Mouse (Mus musculus): Measurements from ENCODE around the gene Vps18. TPM values are rescaled to one million over a fixed set of nuclear protein-coding genes. Genes with fewer than 3 reads are reported as not detected.

Gene Vps18
- polyA plus RNA-seq, 1 experiment from 2014 or later: 7.7 TPM

- Histone ChIP-seq H3K36me3 (ENCODE audit: control insufficient read depth, insufficient read depth, low read length) (no peaks in the 10 kb centered on the region), H3K9ac (ENCODE audit: low read length) (no peak overlapping the region), H3K4me1 (replicated peaks; ENCODE audit: control insufficient read depth, insufficient read depth) (peaks cover 7% of the 10 kb centered on the region), H3K4me2 (replicated peaks; ENCODE audit: low read depth) (peak overlapping the region; percentile 88), H3K27me3 (ENCODE audit: control insufficient read depth, insufficient read depth, low read length) (peaks cover 15% of the 10 kb centered on the region; the same call in 1 of the 2 replicates), H3K9me3 (ENCODE audit: control insufficient read depth, low read length) (no peaks in the 10 kb centered on the region), H3K27ac (replicated peaks) (peak overlapping the region; percentile 75), H3K4me3 (ENCODE audit: low read depth, low read length) (peak overlapping the region; percentile 55)
- peak; percentile 72 for ATAC-seq (ENCODE audit: low FRiP score, low TSS enrichment)
- TF ChIP-seq CTCF (IDR thresholded peaks at IDR 0.05; ENCODE audit: low read depth): no peak
- no peak for TF ChIP-seq EP300 (optimal IDR thresholded peaks at IDR 0.05)
- WGBS: under 1% methylated on average over 30 of the region's 32 CpGs
- peak; percentile 83 for DNase-seq (ENCODE audit: low spot score)
Measured at GRCm38 (mm10) chr2:119324576-119325318, 36.2 kb downstream of the Vps18 start.

GRCm38 (mm10) chr2:119325568-119326143, 37.1 kb downstream of the Vps18 start, which contains the start of gene Dll4:
TSS of gene Dll4 (plus strand) at chr2:119325784.
- H3K9me3 ChIP-seq (ENCODE audit: control insufficient read depth, low read length): no peaks in the 10 kb centered on the region
- H3K9ac ChIP-seq (ENCODE audit: low read length): peak within 1 kb of the TSS; percentile 65
- peak within 1 kb of the TSS; percentile 88 for H3K4me2 ChIP-seq (replicated peaks; ENCODE audit: low read depth)
- H3K4me3 ChIP-seq (ENCODE audit: low read depth, low read length): peak within 1 kb of the TSS; percentile 55
- WGBS: under 1% methylated on average over 33 of the region's 33 CpGs
- no peaks in the 10 kb centered on the region for H3K36me3 ChIP-seq (ENCODE audit: control insufficient read depth, insufficient read depth, low read length)
- peak; percentile 41 for TF ChIP-seq CTCF (IDR thresholded peaks at IDR 0.05; ENCODE audit: low read depth)
- no peak for TF ChIP-seq EP300 (optimal IDR thresholded peaks at IDR 0.05)
- peak; percentile 89 for DNase-seq (ENCODE audit: low spot score)
- peak within 1 kb of the TSS; percentile 75 for H3K27ac ChIP-seq (replicated peaks)
- H3K27me3 ChIP-seq (ENCODE audit: control insufficient read depth, insufficient read depth, low read length): peaks cover 15% of the 10 kb centered on the region; the same call in 1 of the 2 replicates
- peak; percentile 73 for ATAC-seq (ENCODE audit: low FRiP score, low TSS enrichment)
- H3K4me1 ChIP-seq (replicated peaks; ENCODE audit: control insufficient read depth, insufficient read depth): peaks cover 7% of the 10 kb centered on the region

GRCm38 (mm10) chr2:119326161-119327101, 37.9 kb downstream of the Vps18 start:
- Histone ChIP-seq H3K4me2 (replicated peaks; ENCODE audit: low read depth) (peak overlapping the region; percentile 88), H3K4me1 (replicated peaks; ENCODE audit: control insufficient read depth, insufficient read depth) (peaks cover 7% of the 10 kb centered on the region), H3K9me3 (ENCODE audit: control insufficient read depth, low read length) (no peaks in the 10 kb centered on the region), H3K36me3 (ENCODE audit: control insufficient read depth, insufficient read depth, low read length) (no peaks in the 10 kb centered on the region), H3K27me3 (ENCODE audit: control insufficient read depth, insufficient read depth, low read length) (peaks cover 15% of the 10 kb centered on the region; the same call in 1 of the 2 replicates), H3K9ac (ENCODE audit: low read length) (peak overlapping the region; percentile 65), H3K27ac (replicated peaks) (peak overlapping the region; percentile 75), H3K4me3 (ENCODE audit: low read depth, low read length) (peak overlapping the region; percentile 55)
- WGBS: under 1% methylated on average over 54 of the region's 61 CpGs
- TF ChIP-seq EP300 (optimal IDR thresholded peaks at IDR 0.05) (no peak), CTCF (IDR thresholded peaks at IDR 0.05; ENCODE audit: low read depth) (no peak)
- DNase-seq (ENCODE audit: low spot score): peak; percentile 51
- no peak for ATAC-seq (ENCODE audit: low FRiP score, low TSS enrichment)

- Histone ChIP-seq H3K9me3 (ENCODE audit: control insufficient read depth, low read length) (no peaks in the 10 kb centered on the region), H3K4me1 (replicated peaks; ENCODE audit: control insufficient read depth, insufficient read depth) (peaks cover 4% of the 10 kb centered on the region), H3K9ac (ENCODE audit: low read length) (peak overlapping the region; percentile 65), H3K27me3 (ENCODE audit: control insufficient read depth, insufficient read depth, low read length) (peaks cover 15% of the 10 kb centered on the region; the same call in 1 of the 2 replicates), H3K36me3 (ENCODE audit: control insufficient read depth, insufficient read depth, low read length) (no peaks in the 10 kb centered on the region), H3K27ac (replicated peaks) (no peak overlapping the region), H3K4me2 (replicated peaks; ENCODE audit: low read depth) (peak overlapping the region; percentile 88), H3K4me3 (ENCODE audit: low read depth, low read length) (peak overlapping the region; percentile 55)
- DNase-seq (ENCODE audit: low spot score) (peak; percentile 72), ATAC-seq (ENCODE audit: low FRiP score, low TSS enrichment) (no peak)
- WGBS: under 1% methylated on average over 29 of the region's 30 CpGs
- TF ChIP-seq EP300 (optimal IDR thresholded peaks at IDR 0.05) (no peak), CTCF (IDR thresholded peaks at IDR 0.05; ENCODE audit: low read depth) (peak; percentile 68)
Measured at GRCm38 (mm10) chr2:119327102-119327480, 38.6 kb downstream of the Vps18 start.

DNA sequence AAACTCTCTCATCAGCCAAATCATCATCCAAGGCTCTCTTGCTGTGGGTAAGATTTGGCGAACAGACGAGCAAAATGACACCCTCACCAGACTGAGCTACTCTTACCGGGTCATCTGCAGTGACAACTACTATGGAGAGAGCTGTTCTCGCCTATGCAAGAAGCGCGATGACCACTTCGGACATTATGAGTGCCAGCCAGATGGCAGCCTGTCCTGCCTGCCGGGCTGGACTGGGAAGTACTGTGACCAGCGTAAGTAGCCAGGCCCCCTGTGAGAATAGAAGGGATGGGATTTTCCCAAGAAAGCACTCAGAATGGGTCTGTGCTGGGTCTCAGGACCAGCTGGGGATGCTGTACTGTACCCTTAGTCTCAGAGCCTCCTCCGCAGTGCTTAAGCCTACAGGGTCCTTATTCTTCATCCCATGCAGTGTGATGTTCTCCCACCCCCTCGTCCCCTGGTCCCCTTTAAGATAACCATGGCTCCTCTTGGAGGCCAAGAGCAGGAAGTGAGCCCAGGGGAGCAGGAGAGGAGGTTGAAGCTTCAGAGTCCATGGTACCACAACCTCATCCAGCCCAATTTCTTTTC, 39.5 kb downstream of the Vps18 start:
- no peaks in the 10 kb centered on the region; the same call in 1 of the 2 replicates for H3K36me3 ChIP-seq (ENCODE audit: control insufficient read depth, insufficient read depth, low read length)
- no peaks in the 10 kb centered on the region; the same call in 1 of the 2 replicates for H3K4me1 ChIP-seq (replicated peaks; ENCODE audit: control insufficient read depth, insufficient read depth)
- 45% methylated on average over 11 of the region's 11 CpGs for WGBS
- H3K9ac ChIP-seq (ENCODE audit: low read length): no peak overlapping the region
- TF ChIP-seq CTCF (IDR thresholded peaks at IDR 0.05; ENCODE audit: low read depth): no peak
- no peak for TF ChIP-seq EP300 (optimal IDR thresholded peaks at IDR 0.05)
- no peak overlapping the region for H3K4me3 ChIP-seq (ENCODE audit: low read depth, low read length)
- no peaks in the 10 kb centered on the region for H3K9me3 ChIP-seq (ENCODE audit: control insufficient read depth, low read length)
- no peak for ATAC-seq (ENCODE audit: low FRiP score, low TSS enrichment)
- peak overlapping the region; percentile 21; the same call in 1 of the 2 replicates for H3K4me2 ChIP-seq (replicated peaks; ENCODE audit: low read depth)
- no peak for DNase-seq (ENCODE audit: low spot score)
- H3K27ac ChIP-seq (replicated peaks): no peak overlapping the region
- H3K27me3 ChIP-seq (ENCODE audit: control insufficient read depth, insufficient read depth, low read length): peaks cover 11% of the 10 kb centered on the region; the same call in 1 of the 2 replicates

Measured in stomach, postnatal 0 days (tissue).